Mouse (Mus musculus): ENCODE results near the gene Zfp239.

GRCm38 (mm10) chr6:117879408-117880115 lies 17.7 kb downstream of the Zfp239 start:
- TF ChIP-seq CTCF (IDR thresholded peaks at IDR 0.05), result peak; percentile 100
- peak; percentile 82 for TF ChIP-seq EP300 (IDR thresholded peaks at IDR 0.05)
